Mouse (Mus musculus) heart, postnatal 14 days (tissue): ENCODE data around the gene Syt2. TPM values are rescaled to one million over a fixed set of nuclear protein-coding genes. Genes with fewer than 3 reads are reported as not detected.

Experiments used
- DNase-seq, 2 experiments: peaks; one replicate each; pipeline ENCODE4 v3.0.0; 2021 to 2022
- intact Hi-C: fragments of 180-260 bp; cut with DNase I; formaldehyde crosslinking; loops from one replicate; pipeline ENCODE4 v1.15.1; 2025
- long read RNA-seq, 2 experiments: library from polyadenylated mRNA; stranded (forward); transcript quantifications; one replicate each; pipeline ENCODE4 v2.0.0; 2021
- total RNA-seq, 2 experiments: library from RNA; stranded (reverse); gene quantifications; 2 replicates each; pipeline ENCODE4 v1.2.3; 2021

Syt2 gene
- not detected for total RNA-seq
- long read RNA-seq, experiment 1, partial matches to known transcripts = 1 of 1 reads
- long read RNA-seq, experiment 1, other reads (novel, unspliced or antisense) = 0 of 1 reads
- long read RNA-seq, experiment 2 = 0 reads

DNA sequence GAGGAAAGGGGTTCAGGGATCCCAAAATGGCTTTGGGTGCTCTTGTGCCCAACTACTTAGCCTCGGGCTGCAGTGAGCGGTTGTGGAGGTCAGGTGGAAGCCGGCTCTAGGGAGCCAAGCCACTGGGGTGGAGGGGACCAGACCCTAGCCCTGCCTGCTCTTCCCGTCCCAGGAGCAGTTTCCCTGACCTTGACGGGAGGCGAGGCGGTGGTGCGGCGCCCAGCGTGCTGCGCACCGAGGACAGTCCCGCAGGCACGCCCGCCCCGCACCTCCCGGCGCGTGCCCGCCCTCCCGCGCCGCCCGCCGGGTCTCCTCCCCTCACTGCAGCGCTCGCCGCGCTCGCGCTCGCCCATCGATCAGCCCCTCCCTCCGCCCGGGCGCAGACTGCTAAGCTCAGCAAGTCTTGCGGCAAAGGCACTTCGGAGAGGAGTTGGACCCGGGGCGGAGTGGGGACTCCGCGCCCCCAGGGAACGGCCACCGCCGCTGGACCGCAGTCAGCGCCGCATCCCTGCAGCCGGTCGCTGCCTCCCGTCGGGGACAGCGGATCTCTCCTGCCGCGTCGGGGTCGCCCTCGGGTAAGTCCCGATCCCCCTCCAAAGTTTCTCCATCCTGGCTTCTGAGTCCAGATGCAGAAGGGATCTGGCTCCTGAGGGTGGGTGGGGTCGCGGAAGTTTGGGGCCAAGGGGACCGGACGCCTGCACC lies at the start of gene Syt2:
TSS of gene Syt2 (plus strand) at position 417 of the 702 bp plus-strand sequence.
- intact Hi-C loops = no loop called here
- peak; percentile 23 to 35 for DNase-seq

DNA sequence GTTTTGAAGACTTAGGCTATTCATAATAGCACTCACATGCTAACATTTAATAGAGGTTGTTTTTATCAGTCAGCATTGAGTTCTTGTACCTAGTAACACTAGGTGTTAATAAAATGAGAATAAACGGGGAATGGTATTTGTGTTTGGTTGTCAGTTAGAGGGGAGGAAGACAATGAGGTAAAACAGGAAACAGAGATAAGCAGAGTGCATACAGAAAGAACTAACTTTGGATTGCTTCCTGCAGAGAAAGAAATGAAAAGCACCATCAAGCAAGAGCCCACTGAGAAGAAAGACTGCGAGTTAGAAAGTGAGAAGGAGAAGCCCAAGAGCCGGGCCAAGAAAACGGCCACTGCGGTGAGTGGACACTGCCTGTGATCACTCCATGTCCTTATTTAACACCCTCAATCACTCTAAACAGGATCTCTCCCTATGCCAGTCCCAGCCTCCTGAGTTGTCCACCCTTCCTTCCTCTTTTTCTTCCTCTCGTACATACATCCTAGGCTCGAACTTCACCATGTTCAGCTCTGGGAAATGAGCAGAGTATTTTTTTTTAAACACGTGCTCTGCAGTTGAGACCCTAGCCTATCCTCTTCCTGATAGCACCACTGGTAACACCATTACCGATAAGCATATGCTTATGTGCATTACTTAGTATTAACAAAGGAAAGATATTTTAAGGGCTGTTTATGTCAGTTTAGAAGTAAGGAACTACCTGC lies 49.0 kb upstream of the Syt2 start:
- intact Hi-C loops = loop anchor here (10.0 kb wide), 1 partner anchor 233 kb away; the partner anchor contains the start of gene Tmem183a
- DNase-seq = no peak

- no peak for DNase-seq
- intact Hi-C loops = no loop called here
Measured at GRCm38 (mm10) chr1:134604086-134604485, 42.4 kb upstream of the Syt2 start.

- no peak for DNase-seq
- intact Hi-C loops = loop anchor here (2.0 kb wide), 1 partner anchor 87 kb away; no protein-coding TSS in a partner anchor
Measured at GRCm38 (mm10) chr1:134605670-134606069, 40.8 kb upstream of the Syt2 start.

GRCm38 (mm10) chr1:134606381-134606780 lies 40.1 kb upstream of the Syt2 start:
- no peak for DNase-seq
- intact Hi-C loops = loop anchor here (2.0 kb wide), 1 partner anchor 88 kb away; no protein-coding TSS in a partner anchor

DNA sequence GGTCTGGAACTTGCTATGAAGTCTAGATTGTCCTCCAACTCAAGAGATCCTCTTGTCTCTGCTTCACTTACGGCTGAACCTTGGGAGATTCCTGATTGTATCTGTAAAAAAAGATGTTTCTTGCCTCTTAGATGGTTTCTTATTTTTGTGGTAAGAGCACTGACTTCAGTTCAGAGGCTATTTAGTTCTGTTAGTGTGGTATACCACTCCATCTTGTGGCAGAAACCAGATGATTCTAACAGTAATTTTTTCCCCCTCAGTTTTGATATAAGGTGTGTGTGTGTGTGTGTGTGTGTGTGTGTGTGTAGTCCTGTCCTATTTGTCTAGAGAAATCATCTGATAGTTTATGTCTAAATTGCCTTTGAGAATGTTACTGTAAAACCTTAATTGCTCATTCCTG lies 39.2 kb upstream of the Syt2 start:
- intact Hi-C loops = loop anchor here (2.0 kb wide), 1 partner anchor 88 kb away; no protein-coding TSS in a partner anchor
- no peak for DNase-seq

DNA sequence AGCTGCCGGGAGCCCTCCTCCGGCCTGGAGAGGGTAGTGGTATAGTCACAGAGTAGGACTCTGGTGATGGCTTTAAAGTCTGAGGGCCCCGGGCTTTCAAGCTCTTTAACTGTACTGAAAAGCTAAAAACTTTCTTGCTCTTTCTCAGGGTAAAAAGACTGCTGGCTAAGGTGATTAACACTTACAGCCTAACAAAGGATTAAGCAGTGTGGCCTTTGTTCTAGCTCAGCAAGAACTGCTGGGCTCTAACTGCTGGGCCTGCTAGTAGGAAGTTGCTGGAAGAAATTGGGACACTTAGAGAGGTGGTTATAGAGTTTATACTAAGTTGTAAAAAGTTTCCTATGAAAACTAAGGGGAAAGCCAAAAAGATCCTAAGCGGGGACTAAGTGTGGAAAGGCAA lies 37.3 kb upstream of the Syt2 start:
- no peak for DNase-seq
- intact Hi-C loops = no loop called here

DNA sequence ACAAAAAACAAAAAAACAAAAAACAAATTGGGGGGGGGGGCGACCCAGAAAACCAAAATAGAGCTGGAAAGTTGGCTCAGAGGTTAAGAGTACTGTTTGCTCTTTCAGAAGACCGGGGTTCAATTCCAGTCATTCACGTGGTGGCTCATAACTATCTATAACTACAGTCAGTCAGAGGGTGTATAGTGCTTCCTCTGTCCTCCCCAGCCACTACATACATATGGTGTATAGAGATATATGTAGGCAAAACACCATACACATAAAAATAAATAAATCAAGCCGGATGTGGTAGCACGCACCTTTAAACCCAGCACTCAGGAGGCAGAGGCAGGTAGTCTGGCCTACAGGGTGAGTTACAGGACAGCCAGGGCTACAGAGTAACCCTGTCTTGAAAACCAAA lies 31.9 kb upstream of the Syt2 start:
- DNase-seq = no peak
- intact Hi-C loops = loop anchor here (5.0 kb wide), 1 partner anchor 247 kb away; no protein-coding TSS in a partner anchor

GRCm38 (mm10) chr1:134614988-134615387 lies 31.5 kb upstream of the Syt2 start:
- no peak for DNase-seq
- intact Hi-C loops = loop anchor here (5.0 kb wide), 1 partner anchor 248 kb away; no protein-coding TSS in a partner anchor

GRCm38 (mm10) chr1:134617656-134618055 lies 28.8 kb upstream of the Syt2 start:
- DNase-seq = no peak
- intact Hi-C loops = no loop called here

DNA sequence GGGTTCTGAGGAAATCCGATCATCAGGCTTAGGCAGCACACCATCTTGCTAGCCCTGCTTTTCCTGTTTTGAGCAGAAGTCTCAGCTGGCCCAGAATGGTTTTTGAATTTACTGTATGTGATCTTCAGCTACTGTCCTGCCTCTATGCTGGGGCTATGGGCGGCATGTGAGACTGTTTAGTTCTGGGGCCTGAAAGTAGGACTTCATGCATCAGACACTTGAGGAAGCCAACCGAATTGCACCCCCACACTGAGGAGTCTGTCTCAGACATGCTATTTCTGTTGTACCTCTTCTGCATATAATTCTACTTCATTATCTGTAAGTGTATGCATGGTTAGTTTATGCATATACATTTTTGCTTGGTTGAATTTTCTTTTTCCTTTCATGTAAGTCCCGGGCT lies 21.2 kb upstream of the Syt2 start:
- no peak for DNase-seq

DNA sequence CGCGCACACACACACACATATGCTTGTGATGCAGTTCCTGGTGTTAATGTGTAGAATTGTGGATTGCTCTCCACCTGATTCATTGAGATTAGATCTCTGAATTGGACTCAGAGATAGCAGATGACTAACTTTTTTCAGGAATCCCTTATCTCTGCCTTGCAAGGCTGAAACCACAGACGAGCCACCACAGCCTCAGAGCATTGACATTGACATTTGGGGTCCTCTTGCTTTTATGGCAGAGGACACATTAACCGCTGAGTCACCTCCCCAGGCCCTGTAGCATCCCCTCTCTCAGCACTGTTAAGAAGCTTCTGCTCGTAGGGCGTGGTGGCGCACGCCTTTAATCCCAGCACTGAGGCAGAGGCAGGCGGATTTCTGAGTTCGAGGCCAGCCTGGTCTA lies 17.0 kb upstream of the Syt2 start:
- no peak for DNase-seq
- intact Hi-C loops = no loop called here

More for the DNA sequence above, 21.2 kb upstream of the Syt2 start:
- intact Hi-C loops = no loop called here

DNA sequence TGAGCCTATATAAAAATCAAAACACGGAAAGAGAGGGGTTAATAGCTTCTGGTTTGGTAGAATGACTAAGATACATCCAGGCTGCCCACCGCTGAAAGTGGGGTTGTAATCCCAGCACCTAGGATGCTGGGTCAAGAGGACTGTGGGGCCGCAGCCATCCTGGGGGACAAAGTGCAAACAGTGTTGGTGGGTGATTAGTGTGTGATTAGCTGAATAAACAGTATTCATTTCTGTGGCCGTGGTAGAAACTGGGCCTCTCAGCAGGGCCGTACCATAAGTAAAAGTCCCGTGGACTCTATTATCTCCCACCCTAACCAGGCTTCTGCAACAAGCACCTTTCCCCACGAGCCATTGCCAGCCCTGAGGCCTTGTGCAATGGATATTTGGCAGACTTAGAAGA lies 12.2 kb upstream of the Syt2 start:
- intact Hi-C loops = no loop called here
- no peak for DNase-seq

DNA sequence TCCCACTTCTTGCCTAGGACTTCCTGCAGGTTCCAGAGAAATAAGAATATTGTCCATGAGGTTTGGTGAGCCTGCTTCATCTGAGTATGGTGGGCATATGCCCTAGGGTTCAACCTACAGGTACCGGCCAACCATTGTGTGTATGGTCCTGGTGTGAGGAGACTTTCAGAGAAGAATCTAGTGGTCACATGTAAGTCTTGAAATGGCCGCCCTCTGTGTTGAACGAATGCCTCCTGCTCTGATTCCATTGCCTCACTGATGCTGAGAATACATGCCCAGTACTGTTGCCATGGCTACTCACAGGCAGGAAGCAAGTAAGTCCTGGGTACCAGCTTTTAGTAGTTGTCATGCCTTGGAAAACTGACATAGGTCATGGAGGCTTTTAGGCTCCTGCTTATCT lies 10.2 kb upstream of the Syt2 start:
- intact Hi-C loops = loop anchor here (5.0 kb wide), 2 partner anchors 196 to 216 kb away; no protein-coding TSS in a partner anchor
- no peak for DNase-seq

GRCm38 (mm10) chr1:134636684-134637083 lies 9.8 kb upstream of the Syt2 start:
- peak in 1 of 2 experiments; percentile 34 for DNase-seq
- intact Hi-C loops = loop anchor here (5.0 kb wide), 2 partner anchors 196 to 216 kb away; no protein-coding TSS in a partner anchor

DNA sequence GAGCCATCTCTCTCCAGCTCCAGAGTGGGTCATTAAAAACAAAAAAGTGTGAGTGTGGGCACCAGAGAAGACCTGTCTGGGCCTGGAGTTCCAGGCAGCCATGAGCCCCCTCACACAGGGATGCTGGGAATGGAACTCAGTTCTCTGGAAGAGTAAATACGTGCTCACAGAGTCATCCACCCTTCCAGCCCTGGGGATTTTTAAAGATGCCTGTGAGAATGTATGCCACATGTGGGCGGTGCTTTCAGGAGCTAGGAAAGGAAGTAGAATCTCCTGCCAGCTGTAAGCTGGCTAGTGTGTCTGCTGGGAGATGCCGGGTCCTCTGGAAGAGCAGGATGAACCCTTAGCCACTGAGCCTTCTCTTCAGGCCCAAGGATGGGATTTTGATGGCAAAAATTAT lies 8.4 kb upstream of the Syt2 start:
- intact Hi-C loops = loop anchor here (5.0 kb wide), 2 partner anchors 194 to 214 kb away; no protein-coding TSS in a partner anchor
- no peak for DNase-seq

DNA sequence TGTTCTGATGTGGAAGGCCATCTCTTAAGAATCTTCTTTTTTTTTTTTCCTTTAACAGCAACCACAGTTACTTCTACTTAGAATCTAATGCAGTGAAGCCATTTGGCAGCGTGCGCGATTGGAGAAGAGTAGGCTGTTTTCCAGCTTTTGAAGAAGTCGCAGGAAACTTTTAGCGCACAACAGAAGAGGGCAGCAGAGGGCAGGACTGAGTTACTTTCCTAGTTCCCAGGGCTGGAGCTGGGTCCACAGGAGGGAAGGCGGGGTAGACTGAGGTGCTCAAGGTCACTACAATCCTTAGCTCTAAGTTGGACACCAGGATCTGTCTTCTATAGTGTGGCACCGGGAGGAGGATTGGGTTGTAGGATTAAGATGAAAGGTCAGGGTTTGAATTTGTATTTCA lies 8.0 kb upstream of the Syt2 start:
- DNase-seq = peak; percentile 47 to 64
- intact Hi-C loops = loop anchor here (5.0 kb wide), 2 partner anchors 194 to 214 kb away; no protein-coding TSS in a partner anchor

DNA sequence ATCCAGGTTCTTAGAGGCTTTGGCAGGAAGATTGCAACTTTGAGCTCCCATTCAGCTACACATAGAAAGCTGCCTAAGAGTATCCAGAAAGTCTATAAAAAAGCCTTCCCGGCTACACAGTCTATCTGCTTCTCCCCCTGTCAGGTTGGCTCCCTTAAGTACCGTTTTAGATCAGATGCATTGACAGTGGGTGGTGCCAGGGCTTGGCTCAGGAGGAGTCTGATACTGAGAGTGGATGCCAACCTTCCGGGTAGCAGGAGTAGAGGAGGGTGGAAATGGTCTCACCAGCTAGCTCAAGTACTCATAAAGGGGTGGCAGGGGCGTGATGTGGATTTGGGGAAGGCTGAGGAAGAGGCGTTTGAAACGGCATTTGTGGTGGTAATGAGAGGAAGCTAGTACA lies 7.0 kb upstream of the Syt2 start:
- intact Hi-C loops = loop anchor here (5.0 kb wide), 2 partner anchors 193 to 213 kb away; no protein-coding TSS in a partner anchor

GRCm38 (mm10) chr1:134641507-134641906 lies 5.0 kb upstream of the Syt2 start:
- intact Hi-C loops = no loop called here
- DNase-seq = peak in 1 of 2 experiments; percentile 19

More for the DNA sequence above, 7.0 kb upstream of the Syt2 start:
- DNase-seq = no peak

DNA sequence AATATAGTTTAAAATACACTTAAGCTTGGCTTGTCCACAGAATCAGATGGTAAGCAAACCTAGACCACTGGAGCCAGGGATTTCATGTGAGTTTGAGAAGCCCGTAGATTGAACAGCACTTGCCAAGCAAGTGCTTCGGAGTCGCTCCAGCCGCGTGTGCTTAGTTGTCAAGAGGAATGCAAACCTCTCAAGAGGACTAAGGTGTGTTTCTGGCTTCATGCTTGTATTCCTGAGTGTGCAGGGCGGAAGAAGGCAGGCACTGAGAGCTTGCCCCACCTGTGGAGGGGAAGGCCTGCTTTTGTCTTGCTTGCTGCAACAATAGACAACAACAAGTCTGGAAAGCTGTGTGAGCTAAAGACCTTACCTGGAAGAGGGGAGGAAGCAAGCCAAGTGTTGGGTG lies 2.8 kb upstream of the Syt2 start:
- DNase-seq = no peak
- intact Hi-C loops = no loop called here
